Mouse (Mus musculus): Measurements from ENCODE around the gene Wdr13.
A peak's percentile ranks its signal among the peaks of the same experiment; 100 is the strongest.

The Wdr13 gene

DNA sequence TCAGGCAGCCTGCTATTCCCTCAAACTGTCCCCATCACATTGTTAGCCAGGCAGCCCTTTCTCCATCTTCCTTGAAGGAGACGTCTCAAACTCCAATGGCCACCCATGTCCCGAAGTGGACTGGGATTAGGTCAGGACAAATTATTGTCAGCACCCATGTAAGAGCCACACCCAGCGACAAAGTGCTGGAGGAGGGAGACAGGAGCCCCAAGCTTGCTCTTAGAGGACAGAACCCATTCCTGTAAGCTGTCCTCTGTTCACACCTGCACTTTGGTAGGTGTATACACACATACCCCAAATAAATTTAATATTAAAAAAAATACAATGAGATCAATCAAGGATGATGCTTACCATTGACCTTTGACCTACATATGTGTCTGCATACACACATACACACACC, 57.6 kb downstream of the Wdr13 start:
- Histone ChIP-seq H3K4me1 (replicated peaks; ENCODE audit: low read depth, low read length) (peaks cover 33% of the 10 kb centered on the region), H3K9me3 (ENCODE audit: low read length) (no peaks in the 10 kb centered on the region)

DNA sequence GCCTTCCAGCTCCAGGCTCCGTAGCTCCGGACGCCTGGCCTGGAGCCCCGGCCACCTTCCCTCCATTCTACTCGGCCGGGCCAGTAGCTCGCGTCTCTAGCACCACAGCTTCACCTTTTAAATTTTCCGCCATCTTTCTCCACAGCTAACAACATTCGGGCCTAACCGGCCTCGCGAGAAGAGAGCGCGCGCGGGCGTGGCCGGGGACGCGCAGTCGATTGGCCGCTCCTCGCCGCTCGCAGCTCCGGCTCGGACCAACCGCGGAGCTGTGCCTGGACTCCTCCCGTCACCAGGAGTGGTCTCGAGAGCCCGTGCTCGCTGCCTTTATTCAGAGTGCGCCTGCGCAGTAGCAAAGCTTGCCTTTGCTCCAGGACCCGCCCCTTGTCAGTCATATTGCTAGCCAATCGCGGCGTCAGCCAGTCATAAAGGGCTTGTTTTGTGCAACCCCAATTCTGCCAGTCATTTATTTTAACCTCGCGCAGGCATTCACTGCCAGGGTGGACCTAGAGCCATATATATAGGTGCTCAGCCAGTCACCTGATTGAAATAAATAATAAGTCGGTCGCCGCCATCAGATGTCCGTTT, 58.2 kb downstream of the Wdr13 start, which contains the start of gene Suv39h1:
TSS of gene Suv39h1 (minus strand) at position 331 of the 585 bp plus-strand sequence.
- Histone ChIP-seq H3K4me1 (replicated peaks; ENCODE audit: low read depth, low read length) (peaks cover 37% of the 10 kb centered on the region), H3K36me3 (ENCODE audit: insufficient read depth, low read length) (peaks cover 34% of the 10 kb centered on the region), H3K9me3 (ENCODE audit: low read length) (no peaks in the 10 kb centered on the region), H3K27me3 (ENCODE audit: insufficient read depth, low read length) (peaks cover 10% of the 10 kb centered on the region; the same call in 1 of the 2 replicates), H3K4me3 (replicated peaks; ENCODE audit: low read length) (peak within 1 kb of the TSS; percentile 81)
- TF ChIP-seq NANOG (IDR thresholded peaks at IDR 0.05; ENCODE audit: borderline replicate concordance, low read length), result no peak
- no peak for TF ChIP-seq POU5F1 (IDR thresholded peaks at IDR 0.05; ENCODE audit: borderline replicate concordance, low read length)
- TF ChIP-seq CTCF (conservative IDR thresholded peaks at IDR 0.05; ENCODE audit: low read length), result no peak

More for the DNA sequence above, 57.6 kb downstream of the Wdr13 start:
- peaks cover 28% of the 10 kb centered on the region for H3K36me3 ChIP-seq (ENCODE audit: insufficient read depth, low read length)
- peaks cover 10% of the 10 kb centered on the region; the same call in 1 of the 2 replicates for H3K27me3 ChIP-seq (ENCODE audit: insufficient read depth, low read length)
- TF ChIP-seq NANOG (IDR thresholded peaks at IDR 0.05; ENCODE audit: borderline replicate concordance, low read length) (no peak), POU5F1 (IDR thresholded peaks at IDR 0.05; ENCODE audit: borderline replicate concordance, low read length) (no peak), CTCF (conservative IDR thresholded peaks at IDR 0.05; ENCODE audit: low read length) (no peak)
- H3K4me3 ChIP-seq (replicated peaks; ENCODE audit: low read length), result peak overlapping the region; percentile 81

DNA sequence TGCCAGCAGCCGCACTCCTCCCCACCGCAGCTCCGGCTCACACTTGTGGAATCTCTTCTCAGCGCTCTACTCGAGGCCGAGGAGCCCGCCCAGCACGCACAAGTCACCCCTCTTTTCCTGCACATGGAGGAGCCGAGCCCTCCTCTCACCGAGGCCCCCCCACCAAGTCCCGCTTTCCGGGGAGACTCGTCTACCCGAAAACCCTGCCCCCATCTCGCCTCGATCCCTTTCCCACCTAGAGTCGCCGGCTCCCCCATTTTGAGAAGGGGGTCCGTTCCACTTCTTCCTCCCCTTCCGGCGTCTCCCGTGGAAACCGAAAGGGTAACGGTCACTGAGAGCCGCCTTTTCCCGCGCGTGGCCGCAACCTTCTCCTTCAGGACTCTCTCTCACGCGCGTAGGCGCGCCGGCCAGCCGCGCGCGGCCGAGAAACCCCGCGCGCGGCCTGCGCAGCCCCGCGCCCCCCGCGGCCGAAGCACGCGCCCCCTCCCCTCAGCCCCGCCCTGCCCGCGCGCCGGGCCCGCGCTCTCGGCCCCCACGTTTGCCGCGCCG, 58.7 kb downstream of the Wdr13 start:
- H3K27me3 ChIP-seq (ENCODE audit: insufficient read depth, low read length), result peaks cover 10% of the 10 kb centered on the region; the same call in 1 of the 2 replicates
- TF ChIP-seq CTCF (conservative IDR thresholded peaks at IDR 0.05; ENCODE audit: low read length) (no peak), NANOG (IDR thresholded peaks at IDR 0.05; ENCODE audit: borderline replicate concordance, low read length) (no peak)

More for the DNA sequence above, 58.7 kb downstream of the Wdr13 start:
- peaks cover 39% of the 10 kb centered on the region for H3K36me3 ChIP-seq (ENCODE audit: insufficient read depth, low read length)
- peak overlapping the region; percentile 81 for H3K4me3 ChIP-seq (replicated peaks; ENCODE audit: low read length)
- peaks cover 41% of the 10 kb centered on the region for H3K4me1 ChIP-seq (replicated peaks; ENCODE audit: low read depth, low read length)
- H3K9me3 ChIP-seq (ENCODE audit: low read length), result no peaks in the 10 kb centered on the region
